Mouse (Mus musculus): Measurements from ENCODE around the gene Colq.

Gene Colq

GRCm38 (mm10) chr14:31574903-31575665, 16.1 kb downstream of the Colq start:
- DNase-seq (ENCODE audit: low spot score in 2 of 2), result no peak

- no peak for DNase-seq (ENCODE audit: low spot score in 2 of 2)
Measured at GRCm38 (mm10) chr14:31572561-31573175, 18.5 kb downstream of the Colq start.

- DNase-seq (ENCODE audit: low spot score in 2 of 2), result no peak
Measured at GRCm38 (mm10) chr14:31571419-31571818, 19.7 kb downstream of the Colq start.

- DNase-seq (ENCODE audit: low spot score in 2 of 2), result no peak
Measured at GRCm38 (mm10) chr14:31570131-31570951, 20.8 kb downstream of the Colq start.

- peak in 1 of 2 experiments; percentile 27 for DNase-seq (ENCODE audit: low spot score in 2 of 2)
Measured at GRCm38 (mm10) chr14:31569151-31569631, 22.0 kb downstream of the Colq start.

- no peak for DNase-seq (ENCODE audit: low spot score in 2 of 2)
Measured at GRCm38 (mm10) chr14:31565478-31566212, 25.5 kb downstream of the Colq start.

- no peak for DNase-seq (ENCODE audit: low spot score in 2 of 2)
Measured at GRCm38 (mm10) chr14:31564452-31565179, 26.5 kb downstream of the Colq start.

- peak in 1 of 2 experiments; percentile 50 for DNase-seq (ENCODE audit: low spot score in 2 of 2)
Measured at GRCm38 (mm10) chr14:31560886-31561285, 30.3 kb downstream of the Colq start.

- DNase-seq (ENCODE audit: low spot score in 2 of 2), result no peak
Measured at GRCm38 (mm10) chr14:31559216-31559615, 31.9 kb downstream of the Colq start.

- peak in 1 of 2 experiments; percentile 29 for DNase-seq (ENCODE audit: low spot score in 2 of 2)
Measured at GRCm38 (mm10) chr14:31557784-31558183, 33.4 kb downstream of the Colq start.

GRCm38 (mm10) chr14:31557273-31557672, 33.9 kb downstream of the Colq start:
- no peak for DNase-seq (ENCODE audit: low spot score in 2 of 2)

GRCm38 (mm10) chr14:31556526-31557260, 34.5 kb downstream of the Colq start:
- DNase-seq (ENCODE audit: low spot score in 2 of 2), result no peak

GRCm38 (mm10) chr14:31555963-31556434, 35.1 kb downstream of the Colq start:
- DNase-seq (ENCODE audit: low spot score in 2 of 2), result no peak

GRCm38 (mm10) chr14:31555021-31555420, 36.1 kb downstream of the Colq start:
- DNase-seq (ENCODE audit: low spot score in 2 of 2), result no peak

- DNase-seq (ENCODE audit: low spot score in 2 of 2), result no peak
Measured at GRCm38 (mm10) chr14:31543885-31544442, 47.2 kb downstream of the Colq start.

GRCm38 (mm10) chr14:31537298-31537697, 53.8 kb downstream of the Colq start:
- peak in 1 of 2 experiments; percentile 38 for DNase-seq (ENCODE audit: low spot score in 2 of 2)

- DNase-seq (ENCODE audit: low spot score in 2 of 2), result no peak
Measured at GRCm38 (mm10) chr14:31532656-31533055, 58.5 kb downstream of the Colq start.

- no peak for DNase-seq (ENCODE audit: low spot score in 2 of 2)
Measured at GRCm38 (mm10) chr14:31531506-31532148, 59.5 kb downstream of the Colq start.

GRCm38 (mm10) chr14:31530847-31531246, 60.3 kb downstream of the Colq start:
- no peak for DNase-seq (ENCODE audit: low spot score in 2 of 2)
